Mouse (Mus musculus) inflammation-experienced regulatory T-cells (primary cell): ENCODE data around the gene Gm10197. TPM values are rescaled to one million over a fixed set of nuclear protein-coding genes. Genes with fewer than 3 reads are reported as not detected.

Experiments
- polyA plus RNA-seq, 2 experiments: library from polyadenylated mRNA; unstranded; fragments of 100-300 nt; shearing (Covaris generic); gene quantifications; one replicate each; pipeline ENCODE4 v1.2.1; 2017

Gene Gm10197
- polyA plus RNA-seq = 1 to 10 TPM in 1 of 2 experiments, not detected in 1; 1.5 TPM

DNA sequence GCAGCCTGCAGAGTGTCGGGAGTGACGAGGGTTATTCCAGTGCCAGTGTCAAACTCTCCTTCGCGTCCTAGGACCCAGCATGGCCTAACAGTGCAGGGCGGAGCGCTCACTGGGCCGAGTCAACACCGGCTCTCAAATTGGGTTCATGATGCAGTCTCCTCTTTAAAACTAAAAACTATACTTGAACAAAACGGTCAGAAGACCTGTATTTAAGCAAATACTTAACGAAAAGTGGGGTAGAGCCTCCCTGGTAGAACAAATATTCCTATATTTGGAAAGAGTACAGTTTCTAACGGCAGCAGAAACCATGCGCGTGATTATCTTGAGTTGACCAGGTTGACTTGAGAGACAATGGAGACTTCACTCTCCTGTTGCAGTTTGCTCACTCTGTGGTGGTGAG is at the start of gene Gm10197:
TSS of gene Gm10197 (minus strand) at position 101 of the 400 bp plus-strand sequence.

GRCm38 (mm10) chr19:53390495-53391007 is 19.0 kb upstream of the Gm10197 start, which contains the start of gene Smndc1:
Smndc1 (minus strand) TSS chr19:53390578.

Other genes starting within 250 kb of the Gm10197 start
- 100 to 1,000 TPM; 156 to 256 TPM for gene Add3, start 231.3 kb downstream of the Gm10197 start, polyA plus RNA-seq
- gene Mxi1, start 61.2 kb downstream of the Gm10197 start, polyA plus RNA-seq = 10 to 100 TPM; 30.3 to 31.5 TPM
- gene Smndc1, start 18.8 kb upstream of the Gm10197 start, polyA plus RNA-seq = 10 to 100 TPM; 67.3 to 78.7 TPM
- gene Dusp5, start 157.3 kb upstream of the Gm10197 start, polyA plus RNA-seq = 10 to 100 TPM; 57.9 to 67.9 TPM
- 100 to 1,000 TPM; 185 to 186 TPM for gene Nutf2-ps1, start 217.3 kb upstream of the Gm10197 start, polyA plus RNA-seq
- 10 to 100 TPM; 44.5 to 57.7 TPM for gene Smc3, start 228.6 kb upstream of the Gm10197 start, polyA plus RNA-seq